Mouse (Mus musculus): Measurements from ENCODE around the gene 9030624G23Rik.
A peak's percentile ranks its signal among the peaks of the same experiment; 100 is the strongest.

Gene 9030624G23Rik

DNA sequence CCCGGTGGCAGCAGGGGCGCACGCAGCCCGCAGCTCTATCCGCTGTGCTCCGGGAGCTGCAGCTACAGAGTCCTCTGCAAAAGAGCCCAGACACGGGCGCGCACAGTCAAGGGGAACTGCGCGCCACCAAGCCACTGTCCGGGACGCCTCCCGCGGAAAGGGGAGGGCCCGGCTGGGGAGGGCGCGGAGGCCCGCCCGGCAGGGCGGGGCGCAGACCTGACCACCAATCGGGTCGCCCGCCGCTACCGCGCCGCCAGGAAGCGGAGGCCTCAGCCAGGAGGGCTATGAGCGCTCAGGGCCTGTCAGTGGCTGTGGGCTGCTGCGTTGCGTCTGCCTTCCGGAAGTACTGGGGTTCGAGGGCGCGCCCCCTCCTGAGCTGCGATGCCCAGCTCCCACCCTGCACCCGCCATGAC is at the start of gene 9030624G23Rik:
Gene 9030624G23Rik (minus strand): TSS at position 139 of the 413 bp plus-strand sequence.
- peak; percentile 84 to 91 for DNase-seq (ENCODE audit: inconsistent age in 2 of 2, low spot score in 1 of 2)

DNA sequence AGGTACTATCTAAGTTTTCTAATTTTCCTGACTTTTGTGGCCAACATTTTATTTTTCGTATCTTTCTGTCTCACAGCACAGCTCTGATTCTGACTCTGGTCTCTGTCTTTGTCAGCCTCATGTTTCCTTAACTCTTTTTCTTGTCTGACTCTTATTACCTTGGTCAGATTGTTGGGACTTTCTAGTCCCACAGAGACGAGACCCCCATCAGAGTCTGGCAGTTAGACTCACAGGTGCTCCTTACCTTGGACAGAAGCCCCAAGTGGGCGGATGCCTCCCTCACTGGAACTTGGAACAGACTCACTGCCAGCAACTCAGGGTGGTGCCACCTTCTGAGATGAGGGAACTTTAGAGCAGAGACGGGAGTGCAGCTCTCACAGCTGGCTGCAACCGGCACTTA is 13.9 kb downstream of the 9030624G23Rik start:
- DNase-seq (ENCODE audit: inconsistent age in 2 of 2, low spot score in 1 of 2) = peak in 1 of 2 experiments; percentile 59
